Mouse (Mus musculus) heart, embryonic 14.5 days (tissue): Measurements from ENCODE around the gene Mapk8ip1. TPM values are rescaled to one million over a fixed set of nuclear protein-coding genes. Genes with fewer than 3 reads are reported as not detected.

Source experiments
- ATAC-seq: fragments of 200-750 bp; cut with Nextera tagmentation; 2 replicates; pipeline ENCODE4 v1.8.0; 2017; ENCODE audit warnings: low read depth, moderate TSS enrichment; ENCODE audit not compliant: insufficient number of reproducible peaks, insufficient read depth, low FRiP score
- H3K27ac ChIP-seq, 2 experiments: fragments of 200-500 bp in 1 of 2; fragments of 300-500 bp in 1 of 2; sonication (generic) in 1 of 2; replicated peaks in 1 of 2; 2 replicates each; pipeline ENCODE4 v1.5.1; 2012 to 2014; ENCODE audit warnings: low read depth in 2 of 2, low read length in 2 of 2, control low read depth in 1 of 2, mild to moderate bottlenecking in 1 of 2, mixed read lengths in 1 of 2; ENCODE audit not compliant: control insufficient read depth in 1 of 2, insufficient read depth in 1 of 2
- H3K27me3 ChIP-seq: fragments of 300-500 bp; sonication (generic); 2 replicates; pipeline ENCODE4 v1.6.1; 2014; ENCODE audit warnings: mild to moderate bottlenecking, low read length, control low read depth; ENCODE audit not compliant: control insufficient read depth, insufficient read depth
- H3K36me3 ChIP-seq: fragments of 300-500 bp; sonication (generic); 2 replicates; pipeline ENCODE4 v1.6.1; 2014; ENCODE audit warnings: mild to moderate bottlenecking, control low read depth, low read length, mixed read lengths; ENCODE audit not compliant: control insufficient read depth, insufficient read depth
- H3K4me1 ChIP-seq, 2 experiments: fragments of 200-500 bp in 1 of 2; fragments of 300-500 bp in 1 of 2; sonication (generic) in 1 of 2; 2 replicates each; pipeline ENCODE4 v1.6.1; 2012 to 2014; ENCODE audit warnings: low read length in 2 of 2, control low read depth in 1 of 2, mixed read lengths in 1 of 2; ENCODE audit not compliant: control insufficient read depth in 2 of 2, insufficient read depth in 2 of 2
- H3K4me2 ChIP-seq: fragments of 300-500 bp; sonication (generic); 2 replicates; pipeline ENCODE4 v1.6.1; 2014; ENCODE audit warnings: mild to moderate bottlenecking, low read length
- H3K4me3 ChIP-seq, 2 experiments: fragments of 200-500 bp in 1 of 2; fragments of 300-500 bp in 1 of 2; sonication (generic) in 1 of 2; 2 replicates each; pipeline ENCODE4 v1.5.1; 2012 to 2014; ENCODE audit warnings: low read length in 2 of 2, mild to moderate bottlenecking in 2 of 2, control low read depth in 1 of 2, low read depth in 1 of 2, moderate library complexity in 1 of 2; ENCODE audit not compliant: control insufficient read depth in 1 of 2, insufficient read depth in 1 of 2
- H3K9ac ChIP-seq: fragments of 300-500 bp; sonication (generic); 2 replicates; pipeline ENCODE4 v1.6.1; 2014; ENCODE audit warnings: mild to moderate bottlenecking, low read length
- H3K9me3 ChIP-seq: fragments of 300-500 bp; sonication (generic); 2 replicates; pipeline ENCODE4 v1.6.1; 2016; ENCODE audit warnings: low read length, control low read depth; ENCODE audit not compliant: control insufficient read depth
- WGBS: fragments of 180-500 bp; shearing (Covaris S2); extraction: QIAGEN DNeasy Blood & Tissue Kit; methylation state at CpG from one replicate; pipeline ENCODE4 v1.1.7; 2014; 5-methylcytosine and 5-hydroxymethylcytosine counted together
- polyA plus RNA-seq: library from polyadenylated mRNA; unstranded; fragments of >200 nt; fragmentation: Nextera tagmentation; extraction: Ambion mirVana; gene quantifications from 2 replicates; pipeline ENCODE4 v1.2.1, GENCODE M21; 2014

Gene Mapk8ip1
- polyA plus RNA-seq, 1 experiment from 2014 or later = 2.9 TPM

GRCm38 (mm10) chr2:92425366-92425765 is 24.3 kb upstream of the Mapk8ip1 start:
- ATAC-seq = no peak
- H3K4me1 ChIP-seq = peaks cover 43 to 64% of the 10 kb centered on the region in 2 experiments
- peak overlapping the region; percentile 47; the same call in 1 of the 2 replicates for H3K9ac ChIP-seq
- no peak overlapping the region for H3K4me3 ChIP-seq
- no peaks in the 10 kb centered on the region for H3K27me3 ChIP-seq
- H3K4me2 ChIP-seq = peak overlapping the region; percentile 20; the same call in 1 of the 2 replicates
- 88% methylated on average over 4 of the region's 4 CpGs for WGBS
- peaks cover 31% of the 10 kb centered on the region for H3K36me3 ChIP-seq
- H3K27ac ChIP-seq = peak overlapping the region; percentile 90 to 95
- H3K9me3 ChIP-seq = no peaks in the 10 kb centered on the region

DNA sequence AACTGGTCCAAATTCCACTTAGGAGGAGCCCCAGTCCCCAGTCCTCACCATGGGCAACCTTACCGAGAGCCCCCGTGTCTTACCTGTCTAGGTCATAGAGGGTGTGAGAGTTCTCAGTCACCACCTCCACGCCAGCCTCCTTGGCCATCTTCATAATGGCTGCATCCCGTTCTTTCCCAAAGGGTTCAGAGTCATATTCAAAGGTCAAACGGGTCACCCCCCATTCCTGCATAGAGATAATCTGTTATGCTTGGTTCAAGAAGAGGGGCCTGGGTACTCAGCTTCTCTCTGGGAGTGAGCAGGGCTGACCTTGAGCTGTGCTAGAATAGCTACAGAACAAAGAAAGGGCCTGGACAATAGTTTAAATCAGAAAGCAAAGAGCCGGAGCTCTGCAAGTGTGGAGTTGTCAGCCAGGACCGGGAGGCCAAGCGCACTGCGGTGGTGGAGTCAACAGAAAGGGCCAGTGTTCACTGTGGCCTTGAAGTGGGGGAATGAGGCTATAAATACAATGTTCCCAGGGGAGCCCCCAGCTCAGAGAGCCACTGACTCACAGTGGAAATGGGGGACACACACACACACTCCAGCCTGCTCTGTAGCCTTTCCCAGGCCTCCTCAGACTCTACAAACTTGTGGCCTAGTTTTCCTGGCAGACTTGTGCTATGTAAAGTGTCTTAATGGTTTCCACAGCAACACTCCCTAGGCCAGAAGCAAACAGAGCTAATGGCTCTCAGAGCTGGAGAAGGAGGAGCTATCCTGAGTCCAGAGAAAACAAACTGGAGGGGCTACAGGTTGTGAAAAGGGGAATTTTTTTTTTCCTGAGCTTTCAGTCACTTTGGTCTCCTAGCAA is 23.6 kb upstream of the Mapk8ip1 start:
- peak overlapping the region; percentile 20; the same call in 1 of the 2 replicates for H3K4me2 ChIP-seq
- peaks cover 39 to 59% of the 10 kb centered on the region in 2 experiments for H3K4me1 ChIP-seq
- H3K9me3 ChIP-seq = no peaks in the 10 kb centered on the region
- 57% methylated on average over 9 of the region's 9 CpGs for WGBS
- peaks cover 38% of the 10 kb centered on the region for H3K36me3 ChIP-seq
- peak overlapping the region; percentile 90 to 95 for H3K27ac ChIP-seq
- H3K27me3 ChIP-seq = no peaks in the 10 kb centered on the region
- peak overlapping the region; percentile 47; the same call in 1 of the 2 replicates for H3K9ac ChIP-seq
- ATAC-seq = peak; percentile 27; the same call in 1 of the 2 replicates
- no peak overlapping the region for H3K4me3 ChIP-seq

DNA sequence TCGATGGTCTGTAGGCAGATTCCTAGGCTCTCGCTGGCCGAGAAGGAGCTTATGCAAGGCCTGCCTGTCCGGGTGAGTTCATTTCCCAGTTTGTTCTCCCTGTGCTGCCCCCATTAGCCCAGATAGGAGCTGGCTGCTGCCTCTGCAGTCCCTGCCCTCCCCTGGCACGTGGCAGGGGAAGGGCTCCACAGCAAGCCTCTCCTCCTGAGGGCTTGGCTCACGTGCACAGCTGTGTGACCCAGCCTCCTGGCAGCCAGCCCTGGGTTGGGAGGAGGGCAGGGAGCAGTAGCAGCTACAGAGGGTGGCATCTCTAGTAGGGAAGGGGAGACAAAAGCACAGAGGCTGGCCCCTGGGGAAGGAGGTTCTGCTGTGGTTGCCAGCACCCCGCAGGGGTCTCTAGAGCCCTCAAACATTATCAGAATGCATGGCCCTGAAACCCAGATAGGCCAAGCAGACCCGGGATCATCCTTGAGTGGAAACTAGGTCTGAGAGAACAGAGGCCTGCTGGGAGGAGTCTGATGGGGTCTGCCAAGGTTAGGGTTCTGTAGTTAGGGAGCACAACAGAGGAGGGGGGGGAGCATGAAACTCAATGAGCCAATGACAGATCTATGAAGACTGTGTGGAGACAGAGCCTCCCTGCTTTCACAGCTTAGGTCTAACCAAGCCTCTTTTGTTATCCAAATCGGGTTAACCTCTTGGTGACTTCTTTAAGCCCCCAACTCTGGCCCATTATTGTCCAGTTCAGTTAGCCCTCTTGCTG is 22.8 kb upstream of the Mapk8ip1 start:
- Histone ChIP-seq H3K9me3 (no peaks in the 10 kb centered on the region), H3K27ac (peak overlapping the region; percentile 90 to 95), H3K9ac (peak overlapping the region; percentile 47; the same call in 1 of the 2 replicates), H3K36me3 (peaks cover 46% of the 10 kb centered on the region), H3K4me1 (peaks cover 34 to 54% of the 10 kb centered on the region in 2 experiments), H3K4me2 (peak overlapping the region; percentile 2; the same call in 1 of the 2 replicates), H3K27me3 (no peaks in the 10 kb centered on the region), H3K4me3 (no peak overlapping the region)
- 44% methylated on average over 9 of the region's 9 CpGs for WGBS
- ATAC-seq = peak; percentile 78

GRCm38 (mm10) chr2:92423156-92423555 is 22.1 kb upstream of the Mapk8ip1 start:
- WGBS = 95% methylated on average over 9 of the region's 9 CpGs
- H3K4me3 ChIP-seq = no peak overlapping the region
- H3K27ac ChIP-seq = peak overlapping the region; percentile 46 to 90
- peak overlapping the region; percentile 47; the same call in 1 of the 2 replicates for H3K9ac ChIP-seq
- H3K36me3 ChIP-seq = peaks cover 52% of the 10 kb centered on the region
- peaks cover 32 to 47% of the 10 kb centered on the region in 2 experiments for H3K4me1 ChIP-seq
- no peaks in the 10 kb centered on the region for H3K9me3 ChIP-seq
- no peaks in the 10 kb centered on the region for H3K27me3 ChIP-seq
- H3K4me2 ChIP-seq = 0 out of 2 replicates have a peak overlapping the region, but pooled peaks have one; percentile 2
- ATAC-seq = no peak

DNA sequence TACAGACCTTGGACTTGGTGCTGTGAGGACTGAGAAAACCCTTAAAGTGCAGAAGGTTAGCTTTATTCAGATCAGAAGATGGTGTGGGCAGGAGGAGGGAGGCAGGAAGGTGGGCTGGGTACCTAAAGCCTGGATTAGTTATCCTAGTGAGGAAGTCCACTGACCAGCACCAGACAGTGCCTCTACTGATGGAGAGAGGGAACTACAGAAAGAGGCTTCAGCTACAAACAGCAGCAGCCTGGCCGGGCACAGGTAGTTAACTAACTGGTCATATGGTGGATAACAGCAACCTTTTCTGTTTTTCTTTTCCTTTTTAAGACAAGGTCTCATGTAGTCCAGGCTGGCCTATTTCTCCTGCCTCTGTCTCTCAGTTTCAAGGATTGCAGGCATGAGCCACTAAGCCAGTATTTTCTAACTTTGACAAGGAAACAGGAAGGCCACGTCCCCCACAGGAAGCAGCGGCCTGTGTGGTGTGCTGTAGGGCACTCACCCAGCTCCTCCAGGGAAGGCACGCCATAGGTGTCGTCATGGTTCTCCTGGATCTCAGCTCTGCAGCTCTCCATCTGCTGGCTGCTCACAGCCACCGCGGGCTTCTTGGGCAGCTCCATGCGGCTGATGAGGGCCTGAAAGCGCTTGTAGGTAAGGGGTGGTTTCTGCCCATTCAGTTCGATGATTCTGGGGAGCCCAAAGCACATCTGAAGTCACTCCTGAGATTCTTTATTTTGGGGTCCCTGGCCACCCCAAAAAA is 21.5 kb upstream of the Mapk8ip1 start:
- ATAC-seq = no peak
- Histone ChIP-seq H3K9ac (no peak overlapping the region), H3K27ac (peak overlapping the region in 1 of 2 experiments; percentile 90; a peak in 2 of 4 replicates), H3K4me1 (peaks cover 26 to 41% of the 10 kb centered on the region in 2 experiments), H3K36me3 (peaks cover 58% of the 10 kb centered on the region), H3K4me2 (no peak overlapping the region), H3K4me3 (no peak overlapping the region), H3K27me3 (no peaks in the 10 kb centered on the region), H3K9me3 (no peaks in the 10 kb centered on the region)
- WGBS = 63% methylated on average over 10 of the region's 10 CpGs

GRCm38 (mm10) chr2:92421723-92422387 is 20.8 kb upstream of the Mapk8ip1 start:
- peaks cover 26 to 35% of the 10 kb centered on the region in 2 experiments for H3K4me1 ChIP-seq
- H3K36me3 ChIP-seq = peaks cover 64% of the 10 kb centered on the region
- no peak for ATAC-seq
- no peak overlapping the region for H3K27ac ChIP-seq
- no peak overlapping the region for H3K4me3 ChIP-seq
- H3K27me3 ChIP-seq = no peaks in the 10 kb centered on the region
- no peaks in the 10 kb centered on the region for H3K9me3 ChIP-seq
- WGBS = 89% methylated on average over 7 of the region's 7 CpGs
- no peak overlapping the region for H3K9ac ChIP-seq
- H3K4me2 ChIP-seq = no peak overlapping the region
